Mouse (Mus musculus) skeletal muscle tissue, adult 2 months (tissue): ENCODE data around the gene Fgf15.

Experiments used
- DNase-seq: peaks from one replicate; pipeline ENCODE4 v3.0.0-alpha.2; 2012; ENCODE audit warnings: low read depth, low spot score

Fgf15 gene

DNA sequence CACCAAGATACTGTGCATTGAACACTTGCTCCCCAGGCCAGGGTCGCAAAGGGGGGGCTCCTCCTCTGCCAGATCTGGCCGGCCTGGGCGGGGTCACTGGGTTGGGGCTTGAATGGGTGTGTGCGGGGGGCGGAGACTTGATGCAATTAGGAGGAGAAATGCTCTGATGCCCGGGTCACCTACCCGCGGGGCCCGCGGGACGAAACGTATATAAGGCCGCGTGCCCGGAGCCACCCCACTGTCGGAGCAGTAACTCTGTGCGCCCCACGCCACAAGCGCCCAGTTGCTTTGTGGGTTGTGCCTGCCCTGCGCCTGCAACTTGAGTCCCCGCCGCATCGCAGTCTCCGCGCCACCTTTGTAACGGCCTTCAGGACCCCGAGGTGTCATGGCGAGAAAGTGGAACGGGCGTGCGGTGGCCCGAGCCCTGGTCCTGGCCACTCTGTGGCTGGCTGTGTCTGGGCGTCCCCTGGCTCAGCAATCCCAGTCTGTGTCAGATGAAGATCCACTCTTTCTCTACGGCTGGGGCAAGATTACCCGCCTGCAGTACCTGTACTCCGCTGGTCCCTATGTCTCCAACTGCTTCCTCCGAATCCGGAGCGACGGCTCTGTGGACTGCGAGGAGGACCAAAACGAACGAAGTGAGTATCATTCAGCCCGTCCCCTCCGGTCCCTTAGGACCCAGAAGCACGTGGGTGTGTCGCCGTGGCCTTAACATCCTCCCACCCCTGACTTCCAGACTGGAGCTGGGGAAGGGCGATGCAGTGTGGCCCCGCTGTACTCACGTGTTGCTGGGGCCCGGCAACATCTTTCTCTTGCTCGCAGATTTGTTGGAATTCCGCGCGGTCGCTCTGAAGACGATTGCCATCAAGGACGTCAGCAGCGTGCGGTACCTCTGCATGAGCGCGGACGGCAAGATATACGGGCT lies at the start of gene Fgf15:
Gene Fgf15, plus strand, starts transcription at position 238 of the 925 bp plus-strand sequence.
- no peak for DNase-seq

DNA sequence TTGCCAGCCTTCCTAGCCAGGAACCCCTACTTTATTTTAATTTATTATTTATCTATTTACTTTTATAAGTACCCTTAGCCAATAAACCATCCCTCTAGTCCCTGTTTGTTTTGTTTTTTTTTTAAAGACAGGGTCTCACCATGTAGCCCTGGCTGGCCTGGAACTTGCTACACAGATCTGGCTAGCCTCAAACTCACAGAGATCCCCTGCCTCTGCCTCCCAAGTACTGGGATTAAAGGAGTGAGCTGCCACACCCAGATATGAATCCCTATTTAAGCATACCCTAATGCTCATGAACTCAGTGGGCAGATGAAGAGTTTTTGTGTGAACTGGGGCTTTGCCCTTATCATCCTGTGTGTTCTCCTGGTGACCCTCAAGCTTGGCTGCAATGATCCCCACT lies 49.3 kb upstream of the Fgf15 start, which contains the start of gene Fgf4:
Gene Fgf4, plus strand, starts transcription at position 301 of the 400 bp plus-strand sequence.
- no peak for DNase-seq

DNA sequence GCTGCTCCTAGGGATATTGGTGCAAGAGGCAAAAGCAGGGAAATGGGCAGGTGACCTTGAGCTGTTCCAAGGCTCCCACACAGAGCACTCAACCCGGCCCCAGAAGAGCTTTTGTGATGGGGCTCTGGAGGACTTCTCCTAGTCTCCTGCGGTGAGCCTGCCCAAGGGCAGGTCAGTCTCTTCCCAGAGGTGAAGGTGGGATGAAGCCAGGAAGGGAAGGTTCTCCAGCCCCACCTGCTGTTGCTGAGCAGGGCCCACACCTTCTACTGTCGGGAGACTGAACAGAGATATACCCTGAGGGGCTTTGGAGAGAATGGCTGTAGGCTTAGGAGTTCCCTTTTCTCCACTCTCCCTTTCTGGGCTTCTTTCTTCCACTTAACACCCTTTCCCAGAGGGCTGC lies 45.0 kb upstream of the Fgf15 start:
- DNase-seq: no peak

DNA sequence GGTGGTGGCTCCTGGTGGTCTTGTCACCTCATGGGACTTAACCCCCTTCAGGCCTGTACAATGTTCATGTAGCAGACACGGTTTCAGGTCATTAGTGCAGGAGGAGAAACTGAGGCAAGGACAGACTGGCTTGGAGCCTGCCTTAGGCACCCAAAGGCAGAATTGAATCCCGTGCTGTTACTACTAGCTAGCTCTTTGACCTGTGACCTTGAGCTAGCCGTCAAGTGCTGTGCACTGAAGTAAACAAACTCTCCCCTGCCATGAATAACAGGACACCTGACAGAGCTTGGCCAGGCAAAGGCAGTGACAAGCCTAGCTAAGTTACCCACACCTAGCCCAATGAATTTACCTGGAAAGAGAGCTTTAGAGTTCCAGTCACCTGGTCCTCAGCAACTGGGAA lies 41.4 kb upstream of the Fgf15 start:
- no peak for DNase-seq

DNA sequence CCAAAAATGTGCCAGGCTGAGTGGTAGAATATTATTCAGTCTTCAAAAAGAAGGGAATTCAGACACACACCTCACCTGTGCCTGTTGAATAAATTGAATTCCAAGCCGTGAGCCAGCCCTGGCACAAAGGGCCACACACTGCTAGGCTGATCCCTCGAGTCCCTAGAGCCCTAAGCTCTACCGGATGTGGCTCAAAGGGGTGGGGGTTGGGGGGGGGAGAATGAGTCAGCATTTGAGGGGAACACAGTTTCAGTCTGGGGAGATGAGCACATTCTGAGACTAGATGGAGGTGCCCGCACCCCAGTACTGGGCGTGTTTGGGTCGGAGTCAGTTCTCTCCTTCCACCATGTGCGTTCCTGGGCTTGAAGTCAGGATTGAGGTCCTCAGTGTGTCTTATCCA lies 39.2 kb upstream of the Fgf15 start:
- DNase-seq: no peak

DNA sequence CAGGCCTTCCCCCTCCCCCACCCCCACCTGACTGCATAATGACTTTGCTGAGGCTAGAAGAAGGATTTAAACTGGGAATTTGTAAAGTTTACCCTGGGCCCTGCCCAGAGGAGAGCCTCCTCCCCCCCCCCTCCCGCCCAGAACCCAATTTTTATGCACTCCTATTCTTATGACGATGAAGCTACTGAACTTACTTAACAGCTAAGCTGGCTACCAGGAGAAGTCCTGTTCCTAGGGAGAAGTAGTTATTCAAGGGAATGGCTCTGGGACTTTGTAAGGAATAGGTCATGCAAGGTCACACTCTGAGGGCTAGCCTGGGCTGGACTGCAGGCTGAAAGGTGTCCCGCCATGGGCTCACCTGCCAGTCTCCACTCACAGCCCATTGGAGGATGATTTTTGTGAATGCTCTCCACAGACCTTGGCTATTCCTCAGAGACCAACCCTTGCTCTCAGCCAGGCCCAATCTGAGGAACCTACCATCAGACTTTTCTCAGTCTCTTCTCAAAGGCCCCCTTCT lies 38.4 kb upstream of the Fgf15 start:
- no peak for DNase-seq

DNA sequence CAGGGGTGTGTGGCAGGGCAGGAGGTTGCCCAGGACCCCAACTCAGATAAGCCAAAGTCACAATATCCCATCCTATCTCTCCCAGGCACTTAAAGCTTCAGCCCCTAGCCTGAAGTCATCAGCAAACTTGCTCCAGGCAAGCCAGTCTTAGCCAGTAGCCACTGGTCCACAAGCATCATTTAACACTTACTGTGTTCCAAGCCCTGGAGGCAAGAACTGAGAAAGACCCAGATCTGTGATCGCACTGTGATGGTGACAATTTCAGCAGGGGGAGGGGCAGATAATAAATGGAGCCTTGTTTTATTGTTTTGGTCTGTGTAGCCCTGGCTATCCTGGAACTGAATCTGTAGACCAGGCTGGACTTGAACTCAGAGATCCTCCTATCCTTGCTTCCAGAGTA lies 37.6 kb upstream of the Fgf15 start:
- DNase-seq: no peak

DNA sequence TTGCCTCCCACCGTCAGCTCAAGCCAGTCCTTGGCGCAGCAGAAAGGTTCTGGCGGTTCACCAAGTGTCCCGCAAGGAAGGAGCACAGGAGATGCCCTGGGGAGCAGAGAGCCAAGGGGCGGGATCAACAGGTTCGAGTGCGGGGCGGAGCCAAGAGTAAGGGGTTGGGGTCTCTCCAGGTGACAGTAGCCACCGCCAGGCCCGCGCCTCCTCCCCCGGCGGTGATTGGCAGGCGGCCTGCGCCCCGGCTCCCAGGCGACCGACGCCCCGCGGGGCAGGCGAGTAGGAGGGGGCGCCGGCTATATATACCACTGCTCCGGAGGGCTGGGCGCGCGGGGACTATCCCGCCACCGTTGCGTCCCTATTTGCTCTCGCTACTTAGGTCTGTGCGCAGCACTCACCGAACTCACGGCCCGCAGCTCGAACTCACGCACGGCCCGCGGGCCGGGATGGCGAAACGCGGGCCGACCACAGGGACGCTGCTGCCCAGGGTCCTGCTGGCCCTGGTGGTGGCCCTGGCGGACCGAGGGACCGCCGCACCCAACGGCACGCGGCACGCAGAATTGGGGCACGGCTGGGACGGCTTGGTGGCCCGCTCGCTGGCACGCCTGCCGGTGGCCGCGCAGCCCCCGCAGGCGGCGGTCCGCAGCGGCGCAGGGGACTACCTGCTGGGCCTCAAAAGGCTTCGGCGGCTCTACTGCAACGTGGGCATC lies 35.1 kb upstream of the Fgf15 start:
- DNase-seq: no peak

DNA sequence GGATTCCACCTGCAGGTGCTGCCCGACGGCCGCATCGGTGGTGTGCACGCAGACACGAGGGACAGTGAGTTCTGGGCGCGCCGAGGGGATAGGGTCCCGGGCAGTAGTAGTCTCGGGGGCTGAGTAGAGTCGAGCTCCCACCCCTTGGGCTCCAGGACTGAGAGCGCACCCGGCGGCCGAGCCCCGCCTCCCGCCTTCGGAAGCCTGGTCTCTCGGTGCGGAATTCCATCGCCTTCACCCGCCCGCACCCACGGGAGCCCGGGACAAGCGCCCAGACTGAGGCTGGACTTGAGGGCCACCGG lies 34.6 kb upstream of the Fgf15 start:
- no peak for DNase-seq

DNA sequence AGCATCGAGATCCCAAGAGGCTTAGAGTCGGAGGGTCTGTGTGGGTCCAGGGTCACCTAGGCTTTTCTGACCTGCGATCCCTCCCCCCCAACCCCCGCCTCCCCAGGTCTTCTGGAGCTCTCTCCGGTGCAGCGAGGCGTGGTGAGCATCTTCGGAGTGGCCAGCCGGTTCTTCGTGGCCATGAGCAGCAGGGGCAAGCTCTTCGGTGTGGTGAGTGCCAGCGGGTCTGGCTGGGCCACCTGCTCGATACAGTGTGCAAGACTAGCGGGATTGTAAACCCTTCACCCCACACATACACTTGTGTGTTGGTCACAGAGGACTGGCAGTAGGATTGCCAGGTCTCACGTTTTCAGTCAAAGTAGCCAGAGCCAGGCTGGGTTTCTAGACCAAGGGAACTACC lies 34.2 kb upstream of the Fgf15 start:
- DNase-seq: no peak

DNA sequence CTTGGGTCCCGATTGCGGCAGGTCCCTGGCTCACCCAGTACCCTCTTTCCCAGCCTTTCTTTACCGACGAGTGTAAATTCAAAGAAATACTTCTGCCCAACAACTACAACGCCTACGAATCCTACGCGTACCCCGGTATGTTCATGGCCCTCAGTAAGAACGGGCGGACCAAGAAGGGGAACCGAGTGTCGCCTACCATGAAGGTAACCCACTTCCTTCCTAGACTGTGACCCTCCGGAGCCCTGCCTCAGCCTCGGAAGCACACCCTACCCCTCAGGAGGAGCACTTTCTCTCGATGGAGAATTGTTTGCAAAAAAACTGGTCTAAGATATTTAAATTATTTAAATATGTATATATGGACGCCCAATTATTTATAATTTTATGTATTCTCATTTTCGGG lies 33.6 kb upstream of the Fgf15 start:
- DNase-seq: no peak

DNA sequence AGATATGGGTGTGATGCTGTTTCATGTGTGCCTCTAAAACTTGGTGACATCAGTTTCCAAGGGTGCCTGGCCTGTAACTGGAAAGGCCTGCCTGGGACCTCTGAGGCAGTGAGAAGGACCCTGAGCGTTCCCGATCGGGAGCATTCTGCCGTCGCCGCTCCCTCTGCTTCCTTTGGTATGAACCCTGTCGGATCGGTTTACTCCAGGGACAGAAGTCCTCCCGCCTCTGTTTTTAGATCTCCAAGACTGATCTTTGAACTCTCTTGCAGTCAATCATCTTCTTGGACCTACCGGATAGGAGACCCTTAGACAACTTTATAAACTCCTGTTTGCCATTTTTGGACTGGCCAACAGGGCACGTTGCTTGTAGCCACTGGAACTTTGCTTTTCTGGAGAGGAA lies 33.1 kb upstream of the Fgf15 start:
- DNase-seq: no peak

DNA sequence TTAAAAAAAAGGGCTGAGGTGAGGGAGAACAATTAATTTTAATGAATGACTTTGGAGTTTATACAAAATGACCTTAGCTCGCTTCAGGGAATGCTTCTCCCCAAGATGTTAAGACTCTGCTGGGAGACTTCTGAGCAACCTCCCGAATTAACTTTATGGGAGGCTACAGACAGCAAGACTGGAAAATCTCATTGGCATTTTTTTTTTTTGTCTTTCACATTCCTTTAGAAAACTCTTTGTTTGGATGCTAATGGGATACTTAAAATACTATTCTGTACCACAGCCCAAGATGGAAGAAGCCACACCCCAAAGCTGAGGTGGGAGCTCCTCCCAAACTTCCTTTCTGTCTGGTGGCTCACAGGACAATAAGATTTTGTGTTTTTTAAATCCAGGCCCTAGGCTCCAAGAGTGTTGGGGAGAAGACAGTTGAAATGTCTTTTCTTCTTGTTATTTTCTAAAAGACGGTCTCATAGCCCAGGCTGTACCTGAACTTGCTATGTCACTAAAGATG lies 32.1 kb upstream of the Fgf15 start:
- DNase-seq: no peak

DNA sequence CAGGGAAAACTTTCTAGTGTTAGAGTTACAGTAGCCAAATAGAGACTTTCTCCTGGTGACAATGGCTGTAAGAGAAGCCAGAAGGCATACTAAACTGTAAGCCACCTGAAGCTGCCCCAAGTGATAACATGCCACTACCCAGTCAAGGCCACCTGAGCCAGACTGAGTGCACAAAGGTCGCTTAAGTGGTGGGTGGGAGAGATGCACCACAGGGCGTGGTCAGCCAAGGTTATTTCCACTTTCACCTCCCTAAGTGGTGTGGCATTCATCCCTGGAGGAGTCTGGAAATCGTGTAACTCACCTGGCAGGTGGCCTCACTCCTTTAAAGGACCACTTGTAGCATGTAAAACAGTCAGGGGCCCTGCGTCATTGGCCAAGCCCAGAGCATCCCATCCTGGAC lies 29.2 kb upstream of the Fgf15 start:
- DNase-seq: no peak

DNA sequence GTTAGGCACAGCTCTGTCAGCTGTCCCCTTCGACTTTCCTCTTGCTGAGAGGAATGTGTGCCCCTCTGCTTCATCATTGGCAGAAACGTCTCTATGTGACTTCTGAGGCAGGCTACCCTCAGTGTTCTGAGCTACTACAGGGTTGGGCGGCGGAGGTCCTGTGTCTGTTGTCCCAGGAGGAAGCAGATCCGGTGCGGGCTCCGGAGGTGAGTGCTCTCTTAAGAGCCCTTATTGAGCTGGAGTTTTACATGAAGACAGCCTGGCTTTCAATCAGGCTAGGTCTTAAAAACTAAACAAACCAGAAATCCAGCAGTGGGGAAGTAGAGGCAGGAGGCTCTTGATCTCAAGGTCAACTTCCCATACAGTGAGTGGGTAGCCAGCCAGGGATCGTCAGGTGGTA lies 28.7 kb upstream of the Fgf15 start:
- DNase-seq: no peak

DNA sequence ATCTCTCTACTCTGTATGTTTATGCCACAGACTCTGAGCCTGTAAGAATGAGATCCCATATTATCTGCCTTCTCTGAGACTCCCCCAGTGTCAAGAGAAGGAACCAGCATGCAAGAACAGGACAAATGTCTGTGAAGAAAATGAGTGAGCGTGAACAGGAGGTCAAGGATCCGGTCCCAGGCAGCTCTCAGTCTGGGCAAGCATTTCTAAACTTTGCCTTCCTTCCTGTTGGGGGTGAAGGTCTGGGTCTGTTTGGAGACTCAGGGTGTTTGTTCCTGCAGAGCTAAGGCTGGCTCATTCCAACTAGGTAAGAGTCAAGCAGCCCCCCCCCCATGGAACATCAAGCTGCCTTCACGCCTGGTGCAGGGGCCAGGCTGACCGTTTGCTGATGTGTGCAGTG lies 23.9 kb upstream of the Fgf15 start:
- DNase-seq: no peak

DNA sequence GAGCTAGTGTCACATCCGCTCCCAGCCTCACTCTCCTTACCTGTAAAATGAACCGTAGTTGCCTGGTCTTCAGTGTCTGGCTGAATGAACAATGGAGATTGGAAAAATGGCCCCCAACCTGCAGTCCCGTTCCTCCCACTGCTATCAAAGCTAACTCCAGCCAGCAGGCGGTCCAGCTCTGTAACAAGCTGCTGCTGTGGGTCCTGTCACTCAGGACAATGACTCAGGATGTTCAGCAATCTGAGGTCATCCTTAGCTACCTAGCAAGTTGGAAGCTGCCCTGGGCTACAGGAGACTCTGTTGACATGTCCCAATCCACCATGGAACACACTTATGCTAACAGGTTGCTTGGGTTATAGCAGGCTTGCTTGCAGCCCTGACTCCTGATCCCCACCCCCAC lies 23.2 kb upstream of the Fgf15 start:
- DNase-seq: no peak

DNA sequence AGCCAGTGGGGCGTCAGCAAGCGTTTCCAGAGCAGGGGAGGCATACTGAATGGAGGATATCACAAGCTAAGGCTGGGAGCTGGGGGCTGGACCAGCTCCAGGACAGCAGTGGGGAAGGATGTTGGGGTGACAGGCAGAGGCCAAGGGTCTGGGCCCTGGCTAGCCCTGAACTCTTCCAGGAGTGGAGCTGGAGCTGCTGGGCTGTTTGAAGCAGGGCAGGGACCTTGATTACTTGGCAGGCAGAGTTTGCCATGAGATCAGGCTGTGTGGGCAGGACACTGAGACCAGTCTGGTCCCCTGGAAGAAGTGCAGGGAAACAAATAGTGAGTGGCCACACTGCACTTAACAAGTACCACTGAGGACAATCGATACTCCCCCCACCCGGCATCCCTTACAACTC lies 22.1 kb upstream of the Fgf15 start:
- no peak for DNase-seq

DNA sequence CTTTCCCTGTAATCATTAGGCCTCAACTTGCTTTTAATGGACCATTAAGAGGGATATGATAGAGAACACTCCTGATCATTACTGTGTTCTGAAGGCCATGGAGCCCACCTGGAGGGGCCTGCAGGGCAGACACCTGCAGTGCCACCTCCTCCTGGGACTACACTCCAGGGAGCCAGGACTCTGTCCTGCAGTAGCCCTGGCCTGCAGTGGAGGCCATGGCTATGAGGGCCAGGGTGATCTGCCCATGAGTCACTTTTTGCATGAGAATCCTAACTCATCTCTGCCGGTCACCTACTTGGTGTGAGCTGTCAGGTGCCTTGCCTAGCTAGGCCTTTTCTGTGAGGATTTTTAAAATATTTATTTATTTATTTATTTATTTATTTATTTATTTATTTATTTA lies 17.9 kb upstream of the Fgf15 start:
- DNase-seq: no peak

DNA sequence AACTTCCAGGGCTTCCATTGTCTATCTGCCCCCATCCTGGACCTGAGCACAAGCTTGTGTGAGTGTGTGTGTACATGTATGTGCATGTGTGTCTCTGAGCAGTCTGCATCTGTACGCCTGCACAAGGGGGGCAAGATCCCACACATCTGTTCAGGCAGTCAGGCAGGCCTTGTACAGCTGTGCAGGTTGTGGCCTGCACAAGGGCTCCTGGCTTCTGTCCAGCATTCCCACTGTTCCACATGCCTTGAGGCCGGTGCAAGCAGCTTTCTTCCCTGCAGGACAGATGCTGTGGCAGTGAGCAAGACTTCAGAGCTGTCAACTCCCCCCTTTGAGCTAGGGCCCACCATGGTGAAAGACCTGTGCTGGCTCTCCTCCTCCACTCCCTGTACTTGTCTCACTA lies 13.2 kb upstream of the Fgf15 start:
- no peak for DNase-seq

DNA sequence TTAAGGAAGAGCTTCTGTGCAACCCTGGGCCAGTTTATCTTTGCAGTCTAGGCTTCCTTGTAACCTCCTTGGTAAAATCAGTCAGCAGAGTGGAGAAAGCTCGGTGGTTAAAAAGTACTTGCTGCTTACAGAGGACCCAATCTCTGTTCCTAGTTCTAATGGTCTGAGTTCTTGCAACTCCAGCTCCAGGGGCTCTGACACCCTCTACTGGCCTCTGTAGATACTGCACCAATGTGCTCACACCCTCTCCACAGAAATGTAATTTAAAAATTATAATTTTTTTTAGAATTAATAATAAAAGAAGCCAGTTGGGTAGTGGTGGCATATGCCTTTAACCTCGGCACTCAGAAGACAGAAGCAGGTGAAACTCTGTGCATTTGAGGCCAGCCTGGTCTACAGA lies 8.7 kb upstream of the Fgf15 start:
- no peak for DNase-seq

DNA sequence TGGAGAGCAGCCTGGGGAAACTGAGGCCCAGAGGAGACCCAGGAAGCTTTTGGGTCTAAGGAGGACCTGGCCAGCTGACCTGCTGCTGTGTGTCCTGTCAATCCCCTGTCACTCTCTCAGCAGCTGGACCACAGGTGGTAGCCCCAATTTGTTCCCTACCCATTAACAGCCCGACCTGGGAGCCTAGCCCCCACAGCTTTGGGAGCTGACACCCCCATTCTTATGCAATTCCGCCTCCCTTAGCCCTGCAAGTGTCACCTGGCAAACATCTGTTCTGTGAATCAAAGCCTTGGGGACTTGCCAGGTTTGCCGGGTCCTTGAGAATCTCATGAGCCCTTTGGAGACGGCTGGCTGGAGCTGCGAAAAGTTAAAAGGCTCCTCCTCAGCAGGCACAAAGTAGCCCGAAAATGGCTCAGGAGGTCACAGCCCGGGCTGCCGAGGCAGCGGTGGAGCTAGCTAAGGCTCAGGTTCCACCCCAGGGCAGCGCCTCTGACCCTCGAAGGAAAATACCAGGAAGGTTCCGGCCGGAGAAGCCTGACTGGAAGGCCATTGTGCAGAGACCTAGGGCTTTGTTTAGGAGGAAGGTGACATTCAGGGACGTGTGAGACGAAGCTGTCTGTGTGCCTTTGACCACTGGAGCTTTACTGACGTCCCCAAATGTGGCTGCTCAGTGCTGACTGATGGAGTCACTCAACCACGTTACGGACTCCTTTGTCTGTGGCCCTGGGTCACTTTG lies 7.6 kb upstream of the Fgf15 start:
- no peak for DNase-seq
